Mouse (Mus musculus): ENCODE data around the gene Tff2.

Tff2 gene

GRCm38 (mm10) chr17:31144040-31145037 is at the start of gene Tff2:
Gene Tff2, minus strand, starts transcription at chr17:31144282.
- DNase-seq (ENCODE audit: low spot score), result no peak

DNA sequence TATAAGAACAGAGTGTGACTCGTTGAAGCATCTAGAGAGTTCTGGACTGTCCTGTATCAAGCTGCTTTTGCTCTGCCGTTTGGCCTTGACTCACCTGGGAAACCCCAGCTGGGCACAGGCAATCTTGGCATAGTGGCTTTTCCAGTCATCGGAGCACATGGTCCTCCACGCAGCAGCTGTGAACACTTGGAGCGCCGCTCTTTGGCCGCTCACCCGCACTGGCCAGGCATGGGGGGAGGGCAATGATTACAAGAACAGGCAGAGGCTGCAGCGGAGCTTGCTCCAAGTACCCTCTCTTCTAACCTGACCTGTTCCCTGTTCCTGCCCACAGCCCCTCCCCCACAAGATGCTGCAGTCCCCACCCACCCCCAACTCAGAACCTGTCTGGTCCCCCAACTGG is 49.3 kb upstream of the Tff2 start:
- no peak for DNase-seq (ENCODE audit: low spot score)

DNA sequence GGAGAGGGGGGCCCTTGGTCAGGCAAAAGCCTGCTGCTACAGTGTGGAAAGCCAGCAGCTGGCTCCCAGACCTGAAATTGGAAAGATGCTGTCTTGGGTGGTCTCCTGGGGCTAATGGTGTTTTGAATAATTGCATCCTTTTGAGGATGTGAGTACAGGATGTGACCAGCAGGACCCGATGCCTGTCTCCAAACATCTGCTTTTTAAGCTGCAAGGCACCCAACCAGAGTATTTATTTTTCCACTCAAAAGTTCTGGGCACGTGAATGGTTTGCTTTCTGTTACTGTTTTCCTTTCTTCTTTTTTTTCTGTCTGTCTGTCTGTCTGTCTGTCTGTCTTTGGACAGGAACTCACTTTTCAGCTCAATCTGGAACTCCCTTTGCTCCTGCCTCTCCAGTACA is 48.6 kb upstream of the Tff2 start:
- DNase-seq (ENCODE audit: low spot score), result no peak

DNA sequence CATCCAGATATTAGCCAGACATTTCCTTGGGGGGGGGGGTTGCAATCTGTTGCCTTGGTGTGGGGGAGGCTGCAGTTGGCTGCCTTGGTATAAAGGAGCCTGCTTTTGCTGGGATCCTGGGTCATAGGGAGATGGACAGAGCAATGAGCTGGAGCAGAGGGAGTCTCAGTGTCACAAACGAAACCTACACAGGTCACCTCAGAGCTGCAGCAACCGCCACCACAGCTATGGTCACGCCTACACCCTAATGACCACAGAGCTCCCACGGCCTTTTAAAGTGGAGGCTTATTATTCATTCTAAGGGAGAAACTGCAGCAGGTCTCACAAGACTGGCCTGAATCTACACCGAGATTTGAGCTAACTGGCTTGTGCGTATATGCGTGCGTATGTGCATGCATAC is 47.7 kb upstream of the Tff2 start:
- no peak for DNase-seq (ENCODE audit: low spot score)

GRCm38 (mm10) chr17:31187370-31187769 is 43.3 kb upstream of the Tff2 start:
- DNase-seq (ENCODE audit: low spot score), result peak; percentile 80

DNA sequence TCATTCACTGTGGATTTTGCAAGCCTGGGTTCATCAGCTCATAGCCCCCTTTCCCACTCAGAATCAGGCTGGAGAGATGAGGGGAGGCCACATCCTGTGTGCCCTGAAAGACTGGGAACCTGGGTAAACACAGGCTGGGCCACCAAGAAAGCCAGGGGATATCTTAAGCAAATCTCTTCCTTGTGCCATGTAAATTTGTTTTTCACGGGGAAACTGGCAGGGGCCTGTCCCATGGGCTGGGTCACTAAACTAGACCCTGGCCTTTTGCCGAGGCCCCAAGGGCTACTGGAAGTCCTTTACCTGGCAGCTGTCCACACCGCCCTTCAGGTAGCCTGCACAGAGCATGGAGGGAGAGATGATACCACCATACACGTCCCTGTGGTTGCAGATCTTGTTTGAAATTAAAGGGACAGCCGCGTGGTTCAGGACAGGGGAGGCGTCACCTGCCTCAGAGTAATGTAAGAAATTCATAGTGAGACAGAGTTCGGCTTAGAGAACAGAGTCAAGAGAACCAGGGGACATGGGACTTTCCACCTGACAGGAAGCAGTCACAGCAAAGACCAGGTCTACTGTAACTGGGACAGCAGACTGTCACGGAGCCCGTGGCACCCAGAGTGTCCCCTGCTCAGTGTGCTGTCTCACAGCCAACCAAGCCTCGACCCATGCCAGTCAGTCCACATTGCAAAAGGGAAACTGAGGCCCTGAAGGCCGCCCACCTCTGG is 40.3 kb upstream of the Tff2 start:
- DNase-seq (ENCODE audit: low spot score), result no peak

- no peak for DNase-seq (ENCODE audit: low spot score)
These were observed 39.3 kb upstream of the Tff2 start for GRCm38 (mm10) chr17:31183180-31183974.

GRCm38 (mm10) chr17:31181490-31181889 is 37.4 kb upstream of the Tff2 start:
- DNase-seq (ENCODE audit: low spot score), result no peak

- DNase-seq (ENCODE audit: low spot score), result no peak
These were observed 32.2 kb upstream of the Tff2 start for GRCm38 (mm10) chr17:31176321-31176720.

GRCm38 (mm10) chr17:31169796-31170195 is 25.7 kb upstream of the Tff2 start:
- no peak for DNase-seq (ENCODE audit: low spot score)

DNA sequence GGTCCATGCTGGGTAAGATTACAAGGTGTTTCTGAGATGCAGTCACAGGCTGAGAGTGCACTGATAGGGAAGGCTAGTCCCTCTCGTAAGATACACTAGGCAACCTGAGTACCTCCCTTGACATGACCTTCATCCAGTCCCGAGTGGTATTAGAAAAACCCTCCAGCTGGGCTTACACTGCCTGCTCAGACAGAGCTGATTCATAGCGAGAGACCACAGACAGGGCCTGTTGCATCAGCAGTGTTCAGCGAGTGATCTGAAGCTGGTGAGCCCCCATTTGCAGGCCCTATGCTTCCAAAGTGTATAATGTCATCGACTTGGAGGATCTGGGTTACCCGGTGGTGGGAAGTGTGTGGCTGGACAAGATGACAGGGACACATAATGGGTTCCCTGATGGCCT is 21.0 kb upstream of the Tff2 start, which contains the start of gene Tff1:
Tff1 (minus strand) TSS at position 151 of the 400 bp plus-strand sequence.
- DNase-seq (ENCODE audit: low spot score), result no peak

GRCm38 (mm10) chr17:31163821-31164220 is 19.7 kb upstream of the Tff2 start:
- DNase-seq (ENCODE audit: low spot score), result no peak

DNA sequence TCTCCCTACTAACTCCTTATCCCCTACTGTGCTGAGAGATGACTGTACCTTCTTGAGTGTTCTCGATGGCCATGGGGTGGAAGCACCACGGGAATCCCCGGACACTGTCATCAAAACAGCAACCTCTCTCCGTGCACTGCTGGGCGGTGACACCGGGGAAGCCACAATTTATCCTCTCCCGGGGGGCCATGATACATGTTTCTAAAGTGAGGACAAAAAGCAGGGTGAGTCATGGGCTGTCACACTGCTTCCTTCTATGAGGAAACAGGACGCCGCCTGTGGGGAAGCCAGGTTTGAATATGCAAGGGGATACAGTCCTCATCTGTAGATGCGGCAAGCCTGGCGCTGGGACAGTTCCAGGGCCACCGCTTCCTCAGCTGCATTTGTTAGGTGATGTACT is 18.5 kb upstream of the Tff2 start:
- no peak for DNase-seq (ENCODE audit: low spot score)

DNA sequence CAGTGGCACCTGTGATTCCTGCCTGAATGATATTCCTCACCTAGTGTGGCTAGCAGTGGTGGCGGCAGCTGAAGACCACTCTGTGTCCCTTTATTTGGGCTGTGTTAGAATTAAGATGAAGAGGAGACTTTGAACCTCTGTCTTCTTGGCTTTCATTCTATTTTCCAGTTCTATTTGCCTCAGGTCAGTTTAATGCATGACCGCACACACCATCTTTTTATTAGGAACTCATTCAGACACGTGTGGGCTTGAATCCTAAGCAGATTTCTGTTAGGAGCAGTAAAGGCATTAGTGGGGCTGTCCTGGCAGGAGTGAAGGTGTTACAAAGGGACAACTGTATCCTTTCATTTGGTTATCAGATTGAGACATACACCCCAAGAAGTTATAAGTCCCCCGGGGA is 16.2 kb upstream of the Tff2 start:
- no peak for DNase-seq (ENCODE audit: low spot score)

DNA sequence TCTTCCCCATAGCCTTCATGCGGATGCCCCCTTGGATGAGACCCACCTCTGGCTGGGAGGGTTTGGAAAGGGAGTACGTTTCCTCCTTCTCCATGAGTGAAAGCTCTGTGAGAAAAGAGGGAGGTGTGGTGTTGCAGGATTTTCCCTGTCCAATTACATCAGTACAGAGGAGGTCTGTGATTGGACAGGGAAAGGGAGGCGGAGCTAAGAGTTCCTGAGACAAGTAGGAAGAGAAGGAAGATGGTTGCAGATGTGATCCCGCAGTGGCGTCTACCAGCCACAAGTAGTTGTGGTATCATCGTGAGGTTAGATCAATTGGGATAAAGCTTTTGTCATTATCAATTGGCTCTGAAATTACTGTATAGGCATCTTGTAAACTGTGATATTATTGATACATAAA is 13.8 kb upstream of the Tff2 start:
- DNase-seq (ENCODE audit: low spot score), result no peak

DNA sequence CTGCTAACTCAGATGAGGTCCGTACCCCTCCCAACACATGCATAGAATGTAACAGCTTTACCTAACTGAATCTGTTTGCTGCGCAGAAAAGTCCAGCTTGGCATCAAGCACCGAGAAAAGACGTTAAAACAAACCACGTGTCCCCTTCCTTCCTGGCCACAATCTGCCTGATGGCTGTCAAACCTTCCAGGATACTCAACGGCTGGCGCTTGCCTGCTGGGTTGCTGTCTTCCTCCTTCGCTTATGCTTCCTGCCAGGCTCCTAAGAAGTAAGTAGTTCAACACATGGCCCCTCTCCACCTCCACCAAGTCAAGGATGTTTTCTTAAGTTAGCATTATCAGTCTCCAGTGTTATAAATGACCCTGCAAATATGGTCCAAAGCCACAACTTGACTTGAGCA is 9.7 kb upstream of the Tff2 start:
- DNase-seq (ENCODE audit: low spot score), result no peak

DNA sequence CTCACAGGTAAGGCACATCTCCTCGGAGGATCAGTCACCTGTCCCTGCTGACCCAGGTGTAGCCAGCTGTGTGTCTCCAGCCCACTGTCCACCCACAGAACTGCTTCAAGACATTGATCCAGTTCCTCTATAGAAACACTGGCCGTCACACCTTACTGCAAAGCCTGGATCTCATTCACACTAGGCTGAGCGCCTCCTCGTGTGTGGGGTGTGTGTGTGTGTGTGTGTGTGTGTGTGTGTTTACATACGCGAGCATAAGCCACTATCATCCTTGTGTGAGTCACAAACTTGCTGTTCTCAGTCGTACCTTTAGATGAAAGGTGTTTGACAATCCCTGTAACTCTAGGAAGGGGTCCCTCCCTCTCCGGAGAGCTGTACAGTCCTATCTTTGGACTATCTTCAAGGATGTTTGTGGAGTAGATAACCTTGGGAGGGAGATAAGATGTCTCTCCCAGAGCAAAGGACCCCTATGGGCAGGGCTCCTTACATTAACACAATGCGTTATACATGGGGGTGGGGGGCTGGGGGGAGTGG is 9.0 kb upstream of the Tff2 start:
- DNase-seq (ENCODE audit: low spot score), result no peak

DNA sequence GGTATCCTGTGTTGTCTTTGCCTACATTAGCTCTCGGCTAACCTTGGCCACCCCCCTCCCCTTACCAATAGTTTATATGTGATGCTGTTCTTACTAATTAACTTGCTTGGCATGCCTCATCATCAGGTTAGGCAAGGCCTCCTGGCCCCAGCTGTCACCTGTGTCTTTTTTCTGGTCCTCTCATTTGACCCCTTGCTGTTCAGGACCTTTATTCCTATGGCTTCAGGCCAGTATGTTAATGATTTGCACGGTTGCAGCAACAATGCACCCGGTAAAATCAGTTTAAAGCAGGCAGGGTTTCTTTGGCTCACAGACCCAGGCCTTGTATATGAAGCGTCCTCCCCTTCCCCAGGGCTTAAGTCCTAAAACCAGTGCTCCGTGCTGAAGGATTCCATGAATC is 8.4 kb upstream of the Tff2 start:
- no peak for DNase-seq (ENCODE audit: low spot score)

- DNase-seq (ENCODE audit: low spot score), result no peak
These were observed 1.9 kb upstream of the Tff2 start for GRCm38 (mm10) chr17:31145998-31146397.

- DNase-seq (ENCODE audit: low spot score), result no peak
These were observed 2.0 kb downstream of the Tff2 start for GRCm38 (mm10) chr17:31142116-31142515.

- peak; percentile 80 for DNase-seq (ENCODE audit: low spot score)
These were observed 5.7 kb downstream of the Tff2 start for GRCm38 (mm10) chr17:31138398-31138797.

DNA sequence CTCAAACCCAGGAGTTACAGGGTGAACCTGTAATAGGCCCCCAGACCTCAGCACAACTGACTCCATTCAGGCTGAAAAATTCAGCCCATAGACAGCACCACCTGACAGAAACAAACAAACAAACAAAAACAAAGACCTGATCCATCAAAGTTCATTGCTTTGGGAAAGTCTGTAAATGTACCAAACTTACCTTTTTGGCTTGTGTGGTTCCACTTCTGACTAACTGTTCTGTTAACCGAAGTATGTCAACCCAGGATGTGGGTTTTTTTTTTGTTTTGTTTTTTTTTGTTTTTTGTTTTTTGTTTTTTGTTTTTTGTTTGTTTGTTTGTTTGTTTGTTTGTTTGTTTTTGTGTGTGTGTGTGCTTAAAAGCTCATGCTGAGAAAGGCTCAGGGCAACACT is 7.3 kb downstream of the Tff2 start:
- DNase-seq (ENCODE audit: low spot score), result no peak

Measured in embryo, embryonic 10 days (tissue).